Mouse (Mus musculus) liver (tissue): ENCODE data around the gene Smtnl1.

Experiments
- DNase-seq: peaks from one replicate; pipeline ENCODE4 v3.0.0-alpha.2; 2020; ENCODE audit warnings: mixed read lengths

Gene Smtnl1

GRCm38 (mm10) chr2:84822552-84822951, at the start of gene Smtnl1:
Gene Smtnl1, minus strand, starts transcription at chr2:84822652.
- DNase-seq = no peak

DNA sequence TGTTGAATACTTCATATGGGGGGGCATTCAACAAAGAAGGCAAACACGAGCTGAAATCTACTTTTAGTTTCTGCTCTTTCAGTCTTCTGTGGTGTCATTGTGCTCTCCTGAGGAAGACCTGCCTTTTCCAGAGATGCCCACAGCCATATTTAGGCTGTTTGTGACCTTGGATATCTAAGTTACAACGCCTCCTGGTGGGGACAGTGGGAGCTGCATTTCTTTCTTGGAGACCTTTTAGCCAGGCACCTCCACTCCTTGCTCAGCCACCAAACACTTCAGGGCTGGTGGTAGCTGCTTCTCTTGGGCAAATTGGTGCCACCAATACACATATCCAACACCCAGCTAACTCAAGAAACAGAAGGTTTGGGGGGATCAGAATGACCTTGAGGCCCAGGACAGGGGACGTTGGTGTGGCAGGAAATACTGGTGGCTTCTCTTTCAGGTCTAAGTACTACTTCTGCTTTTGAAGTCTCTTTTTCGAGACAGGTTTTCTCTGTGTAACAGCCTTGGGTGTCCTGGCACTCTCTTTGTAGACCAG, 48.2 kb upstream of the Smtnl1 start:
- DNase-seq = peak; percentile 76

- DNase-seq = no peak
Measured at GRCm38 (mm10) chr2:84868977-84869376, 46.5 kb upstream of the Smtnl1 start.

DNA sequence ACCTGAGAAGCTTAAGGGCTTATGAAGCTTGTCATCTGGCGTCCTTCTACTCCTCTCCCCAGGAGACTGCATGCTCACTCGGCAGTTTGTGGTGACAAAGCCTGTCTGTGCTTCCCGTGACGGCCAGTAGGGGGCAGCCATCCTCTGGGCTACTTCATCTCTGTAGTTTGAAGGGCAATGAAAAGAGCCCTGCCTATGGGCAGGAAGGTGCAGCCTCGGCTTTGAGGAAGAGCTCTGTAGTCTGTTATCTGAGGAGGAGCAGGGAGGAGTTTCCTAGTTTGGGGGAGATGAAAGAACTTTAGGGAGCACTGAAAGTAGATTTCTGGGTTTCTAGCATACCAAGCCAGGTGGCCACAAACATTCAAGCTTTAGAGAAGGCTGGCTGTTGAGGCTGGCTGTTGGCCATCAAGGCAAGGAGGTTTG, 46.1 kb upstream of the Smtnl1 start:
- peak; percentile 86 for DNase-seq

- DNase-seq = peak; percentile 75
Measured at GRCm38 (mm10) chr2:84865616-84866571, 43.4 kb upstream of the Smtnl1 start.

- DNase-seq = no peak
Measured at GRCm38 (mm10) chr2:84862231-84862630, 39.8 kb upstream of the Smtnl1 start.

DNA sequence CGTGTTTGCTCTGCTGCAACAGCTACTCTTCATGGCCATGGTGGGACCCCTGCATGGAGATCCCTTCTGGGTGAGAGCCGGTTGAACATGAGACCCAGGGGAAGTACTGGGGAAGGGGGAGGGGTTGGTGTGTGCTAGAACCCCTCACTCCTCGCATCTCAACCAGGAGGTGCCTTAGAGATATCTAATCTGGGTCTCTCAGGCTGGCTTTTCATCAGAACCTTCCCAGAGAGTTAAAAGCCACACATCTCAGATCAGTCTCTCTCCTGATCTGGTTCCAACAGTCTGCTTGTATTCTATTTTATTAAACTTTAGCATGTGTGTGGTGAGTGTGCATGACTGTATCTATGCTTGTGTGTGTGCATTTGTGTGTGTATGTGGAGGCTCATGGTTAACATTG, 39.0 kb upstream of the Smtnl1 start:
- DNase-seq = no peak

DNA sequence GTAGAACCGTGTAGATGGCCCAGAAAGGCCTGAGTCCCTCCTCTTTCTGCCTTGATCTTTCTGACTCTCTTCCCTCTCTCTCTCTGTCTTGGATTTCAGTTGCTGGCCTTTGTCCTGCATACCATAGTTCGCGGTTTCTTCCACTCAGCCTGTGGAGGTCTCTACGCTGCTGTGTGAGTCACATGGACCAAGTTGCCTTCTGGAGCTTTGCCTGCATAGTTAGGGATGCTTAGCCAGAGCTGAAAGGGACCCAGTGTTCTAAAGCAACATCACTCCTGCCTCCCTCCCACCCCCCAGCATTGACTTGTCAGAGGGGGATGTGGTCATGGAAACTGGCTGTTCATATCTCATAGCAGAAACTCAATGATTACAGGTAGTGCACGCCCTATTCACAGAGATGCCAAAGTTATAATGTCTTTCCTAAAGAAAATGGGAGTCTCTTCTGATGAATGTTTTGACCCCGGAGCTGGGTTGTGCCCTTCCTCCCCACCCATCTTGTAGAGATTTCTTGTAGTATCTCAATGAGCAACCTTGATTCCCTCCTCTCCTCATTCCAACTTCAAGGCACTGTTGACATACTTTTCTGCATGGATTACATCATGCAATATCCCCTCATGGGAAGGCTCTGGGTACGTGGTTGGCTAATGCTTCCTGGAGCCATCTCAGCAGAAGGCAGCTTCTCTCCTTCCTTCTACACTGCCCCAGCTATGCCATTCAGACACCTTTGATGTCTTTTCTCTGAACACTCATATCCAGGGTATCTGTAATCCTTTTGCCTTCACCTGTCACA, 37.7 kb upstream of the Smtnl1 start:
- DNase-seq = no peak

- DNase-seq = no peak
Measured at GRCm38 (mm10) chr2:84858551-84858950, 36.1 kb upstream of the Smtnl1 start.

- DNase-seq = peak; percentile 66
Measured at GRCm38 (mm10) chr2:84855732-84856131, 33.3 kb upstream of the Smtnl1 start.

DNA sequence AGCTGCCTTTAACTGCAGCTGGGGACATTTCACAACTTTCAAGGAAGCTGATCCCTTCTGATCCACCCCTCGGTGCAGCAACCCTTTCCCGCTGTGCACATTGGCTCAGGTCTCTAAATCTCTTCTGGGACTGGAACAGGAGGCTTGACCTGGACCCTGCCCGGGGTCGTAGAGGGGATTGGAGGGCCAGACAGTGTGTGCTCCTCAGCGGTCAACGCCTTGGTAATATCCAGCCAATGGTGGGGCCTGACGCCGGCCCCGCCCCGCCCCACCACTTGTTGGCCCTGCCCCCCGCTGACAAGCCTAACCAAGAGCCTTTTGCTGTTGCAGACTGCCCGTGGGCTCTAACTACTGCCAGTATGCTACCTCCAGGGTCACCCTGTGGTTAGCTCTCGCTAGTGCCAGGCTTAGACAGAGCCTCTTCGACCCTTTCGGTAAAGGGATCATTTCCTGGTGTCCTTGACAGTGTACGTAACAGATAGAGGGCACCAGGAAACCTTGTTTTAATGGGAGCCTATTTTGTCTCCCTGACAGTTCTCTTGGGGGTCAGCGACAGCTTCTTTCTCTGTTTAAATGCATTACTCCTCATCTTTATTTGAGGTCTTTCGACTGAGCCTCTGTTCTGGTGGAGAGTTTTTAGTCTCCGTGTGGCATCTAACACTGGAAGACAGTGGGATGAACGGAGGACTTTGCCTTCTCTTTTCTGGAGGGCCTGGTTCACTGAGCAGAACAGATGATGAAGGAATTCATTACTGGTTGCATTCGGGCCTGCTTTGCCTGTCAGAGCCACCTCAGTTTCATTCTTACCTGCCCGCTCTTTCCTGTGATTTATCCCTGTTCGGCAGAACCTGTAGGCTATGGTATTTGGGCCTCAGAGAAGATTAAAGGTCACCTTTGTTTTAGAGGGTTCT, 28.9 kb upstream of the Smtnl1 start:
- DNase-seq = peak; percentile 70

DNA sequence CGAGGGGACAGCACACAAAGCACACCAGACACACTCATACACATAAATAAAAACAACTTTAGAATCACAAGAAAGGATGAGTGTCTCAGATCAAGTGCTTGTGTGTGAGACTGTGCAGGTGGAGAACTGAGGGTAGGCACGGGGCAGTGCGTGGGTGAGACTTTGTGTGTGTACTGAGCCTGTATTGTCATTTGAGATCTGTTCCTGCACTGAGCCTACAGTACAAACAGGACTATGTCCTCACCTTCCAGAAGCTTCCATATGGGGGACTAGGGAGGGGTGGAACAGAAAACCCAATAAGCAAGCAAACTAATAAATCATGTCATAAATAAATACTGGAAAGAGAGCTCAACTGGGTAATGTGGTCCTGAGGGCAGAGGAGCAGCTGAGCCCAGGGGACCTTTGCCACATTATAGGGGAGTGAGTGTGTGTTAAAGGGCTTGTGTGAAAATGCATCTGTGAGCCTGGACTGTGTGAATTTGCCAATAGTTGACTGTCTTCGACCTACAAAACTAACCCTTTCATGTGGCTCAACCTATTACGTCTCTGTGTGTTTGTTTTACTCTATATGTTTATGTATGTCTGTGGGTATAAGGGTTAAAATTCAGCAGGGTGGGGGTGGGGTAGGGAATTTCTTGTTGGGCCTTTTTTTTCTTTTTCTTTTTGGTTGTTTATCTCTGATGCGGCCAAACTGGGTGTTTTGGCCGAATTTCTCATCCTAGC, 28.1 kb upstream of the Smtnl1 start:
- DNase-seq = no peak

DNA sequence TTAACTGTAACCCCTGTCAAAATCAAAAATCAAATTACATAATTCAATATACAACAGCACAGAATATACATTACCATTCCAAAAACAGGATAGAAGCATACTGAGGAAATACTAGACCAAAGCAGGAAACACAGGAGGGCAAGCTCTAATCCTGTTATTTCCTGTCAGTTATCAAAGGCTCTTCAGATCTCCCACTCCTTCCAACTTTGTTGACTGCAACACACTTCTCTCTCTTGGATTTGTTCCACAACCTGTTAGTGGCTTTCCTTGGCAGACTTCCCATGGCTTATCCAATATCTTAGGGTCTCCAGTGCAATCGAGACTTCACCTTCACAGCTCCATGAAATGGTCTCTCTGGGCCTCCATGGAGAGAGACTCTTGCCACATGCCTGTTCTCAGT, 22.8 kb upstream of the Smtnl1 start:
- no peak for DNase-seq

- peak; percentile 84 for DNase-seq
Measured at GRCm38 (mm10) chr2:84843654-84844053, 21.2 kb upstream of the Smtnl1 start.

DNA sequence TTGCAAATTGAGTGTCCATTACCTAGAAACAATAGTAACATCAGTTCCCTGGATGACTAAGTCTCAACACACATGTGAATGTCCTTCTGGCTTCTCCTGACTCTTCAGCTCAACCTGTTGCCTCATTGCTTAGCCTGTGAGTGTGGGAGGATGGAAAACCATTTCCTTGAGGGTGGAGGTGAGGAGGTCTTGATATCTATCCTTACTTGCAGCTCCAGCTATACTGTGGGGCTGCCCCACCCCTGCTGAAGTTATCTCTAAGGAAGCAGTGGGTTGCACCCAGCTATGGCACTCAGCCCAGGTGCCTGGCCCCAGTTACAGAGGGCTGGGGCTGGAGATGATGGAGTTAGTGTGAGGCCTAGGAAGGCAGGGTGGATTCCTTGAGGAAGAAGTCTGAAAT, 19.5 kb upstream of the Smtnl1 start:
- DNase-seq = peak; percentile 94

DNA sequence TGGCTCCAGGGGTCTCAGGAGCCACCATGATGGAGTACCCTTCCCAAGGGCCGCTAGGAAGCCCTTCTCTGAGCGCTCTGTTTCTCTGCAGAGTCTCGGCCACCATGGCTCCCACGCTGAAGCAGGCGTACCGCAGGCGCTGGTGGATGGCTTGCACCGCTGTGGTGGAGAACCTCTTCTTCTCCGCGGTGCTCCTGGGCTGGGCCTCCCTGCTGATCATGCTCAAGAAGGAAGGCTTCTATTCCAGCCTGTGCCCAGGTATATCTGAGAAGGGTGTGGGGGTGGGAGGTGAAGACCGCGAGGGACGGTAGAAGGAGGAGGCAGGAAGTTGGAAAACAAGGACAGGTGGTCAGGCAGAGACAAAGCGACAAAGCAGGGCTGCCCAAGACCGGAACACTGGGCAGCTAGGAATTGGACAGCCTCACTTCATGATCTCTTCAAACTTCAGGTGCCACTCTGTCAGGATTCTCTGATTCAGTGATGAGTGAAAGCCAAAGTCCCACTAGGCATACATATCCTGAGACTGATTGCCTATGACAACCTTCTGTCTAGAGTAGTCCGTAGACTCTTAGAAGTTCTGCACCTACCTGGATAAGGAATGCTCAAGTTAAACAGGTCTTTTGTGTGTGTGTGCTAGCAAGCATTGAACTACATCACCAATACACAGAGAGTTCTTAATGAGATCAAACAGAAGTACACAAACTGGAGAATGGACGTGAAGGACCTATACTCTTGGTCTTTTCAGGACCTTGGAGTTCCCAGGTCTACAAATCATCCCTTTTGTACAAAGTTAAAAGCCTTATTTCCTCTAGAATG, 18.5 kb upstream of the Smtnl1 start:
- peak; percentile 52 for DNase-seq

DNA sequence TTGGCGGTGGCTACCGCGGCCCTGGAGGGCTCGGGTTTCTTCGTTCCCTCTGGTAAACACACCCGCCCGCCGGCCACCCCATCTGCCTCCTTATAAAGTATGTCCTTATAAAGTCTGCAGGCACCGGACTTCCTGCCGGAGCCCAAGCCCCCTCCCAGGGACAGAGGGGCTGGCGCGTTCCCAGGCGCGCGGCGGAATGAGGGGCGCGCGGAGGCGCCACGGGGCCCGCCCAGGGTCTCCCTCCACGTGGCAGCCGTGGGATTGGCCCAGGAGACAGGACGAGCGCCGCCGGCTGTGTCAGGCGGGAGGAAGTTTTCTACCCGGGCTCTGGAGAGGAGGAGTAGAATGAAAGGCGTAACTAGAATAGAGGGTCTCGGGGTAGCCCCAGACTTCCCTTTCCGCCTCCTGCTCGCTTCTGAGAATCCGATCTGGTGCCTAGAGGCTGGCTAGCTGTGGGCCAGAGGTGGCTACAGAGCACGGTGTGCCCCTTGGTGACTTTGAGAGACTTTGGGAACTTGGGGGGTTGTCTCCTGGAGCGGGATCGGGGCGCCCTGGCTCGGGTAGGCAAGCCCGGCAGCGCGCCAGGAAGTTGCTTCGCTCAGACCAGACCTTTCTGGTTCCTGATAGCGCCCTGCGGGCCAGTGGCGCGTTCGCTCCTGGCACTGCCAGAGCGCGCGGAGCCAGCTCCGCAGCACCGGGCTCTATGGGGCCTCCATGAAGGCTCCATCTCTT, 17.7 kb upstream of the Smtnl1 start:
- peak; percentile 82 for DNase-seq

GRCm38 (mm10) chr2:84838993-84839980, 16.8 kb upstream of the Smtnl1 start:
- peak; percentile 91 for DNase-seq

DNA sequence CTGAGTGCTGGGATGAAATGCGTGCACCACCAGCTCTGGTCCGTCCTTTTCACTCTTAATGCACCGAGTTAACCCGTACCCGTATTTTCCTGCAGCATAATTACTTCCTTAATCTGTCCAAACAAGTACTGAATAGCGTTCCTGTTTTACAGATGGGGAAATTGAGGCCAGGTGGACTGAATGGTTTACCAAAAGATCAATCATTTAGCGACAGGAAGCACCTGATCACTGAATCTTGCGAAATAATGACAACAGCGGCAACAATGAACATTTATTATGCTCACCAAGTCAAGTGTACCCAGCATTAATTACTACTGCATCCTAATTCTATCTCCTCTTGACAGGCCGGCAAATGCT, 16.1 kb upstream of the Smtnl1 start, which contains the start of gene Slc43a1:
Gene Slc43a1, plus strand, starts transcription at position 258 of the 357 bp plus-strand sequence.
- no peak for DNase-seq
